Mouse (Mus musculus) bone marrow macrophage, adult 2 months (primary cell): ENCODE results near the gene Utp4. TPM values are rescaled to one million over a fixed set of nuclear protein-coding genes. Genes with fewer than 3 reads are reported as not detected.

Source experiments
- H3K27ac ChIP-seq: 2 replicates; pipeline ENCODE4 v1.5.1; 2012; ENCODE audit warnings: low read depth, low read length; ENCODE audit not compliant: insufficient read depth
- H3K4me1 ChIP-seq: 2 replicates; pipeline ENCODE4 v1.6.1; 2012; ENCODE audit warnings: low read length; ENCODE audit not compliant: control insufficient read depth, insufficient read depth
- H3K4me3 ChIP-seq: 2 replicates; pipeline ENCODE4 v1.5.1; 2012; ENCODE audit warnings: mild to moderate bottlenecking, low read length, moderate library complexity; ENCODE audit not compliant: insufficient read depth
- CTCF ChIP-seq: IDR thresholded peaks from 2 replicates; pipeline ENCODE4 v1.5.1; 2012; ENCODE audit warnings: low read depth, mild to moderate bottlenecking, low read length, moderate library complexity
- POLR2A ChIP-seq: IDR thresholded peaks from 2 replicates; pipeline ENCODE4 v1.6.1; 2012; ENCODE audit warnings: mild to moderate bottlenecking, low read depth, low read length, borderline replicate concordance
- polyA plus RNA-seq: library from polyadenylated mRNA; stranded (reverse); fragments of >200 nt; gene quantifications from 2 replicates; pipeline ENCODE4 v1.2.4, GENCODE M21; 2012; ENCODE audit not compliant: missing spikeins, insufficient read depth, insufficient read length

The Utp4 gene
- polyA plus RNA-seq, 1 experiment: 10.7 TPM

DNA sequence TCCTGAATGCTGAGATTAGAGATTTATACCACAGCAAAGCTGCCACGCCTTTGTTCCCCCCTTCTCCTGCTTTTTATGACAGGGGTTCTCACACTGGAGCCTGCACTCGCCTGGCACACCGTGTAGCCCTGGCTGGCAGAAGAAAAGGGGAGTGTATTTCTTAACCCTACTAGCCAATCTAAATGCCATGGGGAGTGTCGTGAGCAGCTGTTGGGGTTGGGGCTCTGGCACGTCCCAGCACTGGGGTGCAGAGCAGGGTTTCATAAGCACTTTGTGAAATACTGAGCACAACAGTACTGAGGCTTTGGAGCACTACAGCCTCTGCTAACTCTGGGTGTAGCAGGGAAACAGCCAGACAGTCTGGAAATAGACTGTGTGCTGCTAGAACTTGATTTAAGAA is 6.0 kb downstream of the Utp4 start:
- TF ChIP-seq CTCF: no peak
- TF ChIP-seq POLR2A: no peak
- Histone ChIP-seq H3K4me1 (peaks cover 23% of the 10 kb centered on the region), H3K27ac (no peak overlapping the region), H3K4me3 (no peak overlapping the region)

DNA sequence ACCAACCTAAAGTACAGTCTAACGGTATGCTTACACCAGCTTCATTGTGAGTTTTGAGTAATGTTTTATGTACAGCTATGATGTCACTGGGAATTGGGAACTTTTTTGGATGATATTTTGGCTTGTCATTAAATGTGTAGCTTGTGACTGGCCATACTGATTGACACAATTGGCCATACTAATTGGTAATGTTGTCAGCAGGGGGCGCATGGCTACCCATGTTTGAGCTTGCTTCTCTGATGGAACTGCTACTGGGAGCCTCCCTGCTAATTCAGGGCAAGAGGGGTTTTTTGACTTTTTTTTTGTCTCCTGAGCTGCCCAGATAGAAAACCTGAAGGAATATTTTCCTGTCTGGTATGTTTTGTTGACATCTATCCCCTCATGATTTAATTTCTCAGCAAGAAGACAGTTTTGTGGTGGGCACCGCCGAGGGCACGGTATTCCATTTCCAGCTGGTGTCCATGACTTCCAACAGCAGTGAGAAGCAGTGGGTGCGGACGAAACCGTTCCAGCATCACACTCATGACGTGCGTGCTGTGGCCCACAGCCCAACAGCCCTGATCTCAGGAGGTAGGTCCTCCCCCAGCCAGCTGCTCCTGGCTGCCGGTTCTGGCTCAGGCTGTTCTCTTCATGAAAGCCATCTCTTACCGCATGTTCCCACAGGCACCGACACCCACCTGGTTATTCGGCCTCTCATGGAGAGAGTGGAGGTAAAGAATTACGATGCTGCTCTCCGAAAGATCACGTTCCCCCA is 12.5 kb downstream of the Utp4 start:
- TF ChIP-seq POLR2A (no peak), CTCF (no peak)
- H3K4me1 ChIP-seq: peaks cover 22% of the 10 kb centered on the region
- no peak overlapping the region for H3K4me3 ChIP-seq

DNA sequence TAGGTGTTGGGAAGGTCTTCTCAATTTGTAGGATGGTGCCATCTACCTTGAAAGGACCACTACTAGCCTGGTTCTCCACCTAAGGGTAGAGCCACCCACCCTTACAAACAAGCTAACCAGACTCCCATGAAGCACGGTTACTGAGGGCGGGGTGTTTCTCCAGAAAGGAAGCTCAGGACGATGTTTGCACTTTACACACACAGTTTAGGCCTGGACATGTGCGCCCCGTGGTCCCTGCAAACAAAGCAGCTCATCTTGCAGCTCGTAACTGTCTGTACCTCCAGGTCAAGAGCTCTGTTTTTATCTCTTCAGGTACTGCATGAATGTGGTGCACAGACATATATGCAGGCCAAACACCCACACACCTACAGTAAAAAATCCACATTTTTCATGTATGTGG is 13.2 kb downstream of the Utp4 start:
- H3K4me3 ChIP-seq: no peak overlapping the region
- H3K4me1 ChIP-seq: peaks cover 16% of the 10 kb centered on the region
- no peak overlapping the region for H3K27ac ChIP-seq
- no peak for TF ChIP-seq POLR2A
- TF ChIP-seq CTCF: no peak

More for the DNA sequence above, 12.5 kb downstream of the Utp4 start:
- H3K27ac ChIP-seq: no peak overlapping the region

DNA sequence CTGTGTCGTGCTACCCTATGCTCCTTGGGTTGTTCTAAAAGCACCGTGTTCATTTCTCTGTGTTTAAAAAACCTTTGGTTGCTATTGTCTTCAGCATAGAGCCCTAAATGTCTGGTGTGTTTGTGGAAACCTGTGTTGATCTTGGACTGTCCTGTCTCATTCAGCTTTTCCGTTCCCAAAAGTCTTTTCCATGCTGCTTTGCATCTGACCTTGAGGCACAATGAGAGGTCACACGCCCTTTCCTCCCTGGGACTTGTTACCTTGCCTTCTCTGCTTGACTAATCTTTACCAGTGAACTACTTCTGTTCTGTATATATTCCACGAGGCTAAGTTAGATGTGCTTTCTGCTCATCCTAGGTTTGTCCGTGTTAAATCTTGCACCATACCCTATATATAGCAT is 14.0 kb downstream of the Utp4 start:
- H3K27ac ChIP-seq: no peak overlapping the region
- no peak for TF ChIP-seq CTCF
- no peak for TF ChIP-seq POLR2A
- no peak overlapping the region for H3K4me3 ChIP-seq
- peaks cover 9% of the 10 kb centered on the region for H3K4me1 ChIP-seq

DNA sequence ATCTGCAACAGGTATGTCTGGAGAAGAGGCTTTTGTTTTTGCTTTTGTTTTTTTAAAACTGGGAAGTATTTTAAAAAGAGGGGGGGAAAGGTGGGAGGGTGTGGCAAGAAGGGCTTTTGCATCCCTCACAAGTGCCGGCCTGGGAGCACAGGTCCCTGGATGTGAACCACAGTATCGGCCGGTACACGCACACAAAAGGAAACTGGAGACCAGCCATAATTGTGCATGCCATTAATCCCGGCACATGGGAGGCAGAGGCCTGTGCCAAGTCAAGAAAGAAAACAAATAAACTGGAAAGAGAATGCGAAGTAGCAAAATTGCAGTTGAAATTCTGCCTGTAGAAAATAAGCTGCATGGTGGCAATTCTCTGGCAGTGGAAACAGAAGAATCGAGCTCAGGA is 14.9 kb downstream of the Utp4 start:
- Histone ChIP-seq H3K4me1 (peaks cover 9% of the 10 kb centered on the region), H3K27ac (no peak overlapping the region), H3K4me3 (no peak overlapping the region)
- TF ChIP-seq POLR2A (no peak), CTCF (no peak)

DNA sequence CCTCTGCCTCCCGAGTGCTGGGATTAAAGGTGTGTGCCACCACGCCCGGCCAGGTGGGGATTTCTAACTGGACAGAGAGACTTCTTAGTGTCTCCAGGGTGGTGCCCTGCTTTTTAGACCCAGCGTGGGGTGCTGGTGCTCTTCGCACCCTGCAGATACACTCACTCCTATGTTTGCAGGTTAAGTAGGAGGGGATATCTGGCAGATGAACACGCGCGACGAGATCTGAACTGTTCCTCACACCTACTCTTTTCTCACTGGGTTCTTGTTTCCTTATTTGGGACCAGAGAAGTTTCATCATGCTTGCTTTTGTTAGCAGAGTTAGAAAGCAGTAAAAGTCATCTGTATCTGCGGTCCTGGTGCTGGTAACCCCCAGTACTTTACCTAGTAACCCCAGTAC is 20.2 kb downstream of the Utp4 start:
- H3K27ac ChIP-seq: no peak overlapping the region
- no peaks in the 10 kb centered on the region for H3K4me1 ChIP-seq
- TF ChIP-seq POLR2A (no peak), CTCF (no peak)
- H3K4me3 ChIP-seq: no peak overlapping the region

DNA sequence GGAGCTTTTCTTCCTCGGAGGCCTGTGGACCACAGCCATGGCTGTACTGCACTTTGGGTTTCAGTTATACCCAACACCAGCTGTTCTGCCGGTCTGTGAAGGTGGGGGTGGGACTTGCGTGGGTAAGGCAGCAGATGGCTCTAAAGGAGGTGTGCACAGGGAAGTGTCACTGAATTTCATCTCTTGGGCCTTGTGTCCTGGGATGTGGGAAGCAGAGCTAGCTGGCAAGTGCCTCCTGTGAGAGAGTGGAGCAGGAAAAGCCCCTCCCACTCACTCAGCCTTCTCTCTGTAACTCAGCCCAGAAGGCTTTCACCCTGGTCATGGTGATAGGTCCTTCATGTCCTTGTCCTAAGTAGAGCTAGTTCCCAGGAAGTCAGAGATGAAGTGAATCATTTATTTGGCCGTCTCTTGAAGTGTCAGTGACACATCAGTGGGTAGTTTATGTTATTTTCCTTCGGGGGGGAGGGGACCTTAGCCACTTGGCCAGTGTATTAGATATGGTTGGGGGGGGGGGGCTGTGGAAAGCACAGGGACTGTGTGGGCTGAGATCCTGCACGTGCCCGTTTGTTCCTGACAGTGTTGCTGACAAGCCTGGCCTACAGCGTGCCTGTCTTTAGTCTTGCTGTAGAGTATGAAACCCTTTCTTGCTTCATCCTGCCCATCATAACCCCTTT is 26.4 kb downstream of the Utp4 start:
- Histone ChIP-seq H3K4me3 (no peak overlapping the region), H3K27ac (no peak overlapping the region), H3K4me1 (no peaks in the 10 kb centered on the region)
- TF ChIP-seq POLR2A (no peak), CTCF (no peak)

DNA sequence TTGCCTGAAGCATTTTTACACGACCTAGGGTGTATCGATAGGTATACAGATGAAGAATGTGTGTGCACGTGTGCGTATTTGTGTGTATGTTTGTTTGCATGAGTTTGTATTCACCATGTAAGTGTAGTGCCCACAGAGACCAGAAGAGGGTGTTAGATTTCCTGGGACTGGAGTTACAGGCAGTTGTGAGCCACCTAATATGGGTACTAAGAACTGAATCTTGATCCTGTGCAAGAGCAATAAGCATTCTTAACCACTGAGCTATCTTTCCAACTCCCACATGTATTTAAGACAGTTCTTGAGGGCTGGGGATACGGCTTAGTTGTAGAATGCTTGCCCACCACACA is 26.9 kb downstream of the Utp4 start:
- no peak overlapping the region for H3K27ac ChIP-seq
- no peaks in the 10 kb centered on the region for H3K4me1 ChIP-seq
- TF ChIP-seq CTCF: no peak
- no peak for TF ChIP-seq POLR2A
- no peak overlapping the region for H3K4me3 ChIP-seq

DNA sequence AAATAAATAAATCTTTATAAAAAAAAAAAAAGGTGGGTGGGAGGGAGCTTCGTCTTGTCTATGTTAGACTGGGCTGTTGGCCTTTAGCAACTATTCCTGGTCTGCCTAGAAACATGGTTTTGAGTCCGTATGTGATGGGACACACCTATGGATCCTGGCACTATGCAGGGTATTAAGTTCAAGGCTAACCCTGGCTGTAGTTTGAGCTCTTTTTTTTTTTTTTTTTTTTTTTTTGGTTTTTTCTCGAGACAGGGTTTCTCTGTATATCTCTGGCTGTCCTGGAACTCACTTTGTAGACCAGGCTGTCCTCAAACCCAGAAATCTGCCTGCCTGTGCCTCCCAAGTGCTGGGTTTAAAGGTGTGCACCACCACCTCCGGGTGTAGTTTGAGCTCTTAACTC is 30.6 kb downstream of the Utp4 start:
- Histone ChIP-seq H3K4me1 (peaks cover 6% of the 10 kb centered on the region), H3K4me3 (no peak overlapping the region), H3K27ac (no peak overlapping the region)
- TF ChIP-seq POLR2A (no peak), CTCF (no peak)

DNA sequence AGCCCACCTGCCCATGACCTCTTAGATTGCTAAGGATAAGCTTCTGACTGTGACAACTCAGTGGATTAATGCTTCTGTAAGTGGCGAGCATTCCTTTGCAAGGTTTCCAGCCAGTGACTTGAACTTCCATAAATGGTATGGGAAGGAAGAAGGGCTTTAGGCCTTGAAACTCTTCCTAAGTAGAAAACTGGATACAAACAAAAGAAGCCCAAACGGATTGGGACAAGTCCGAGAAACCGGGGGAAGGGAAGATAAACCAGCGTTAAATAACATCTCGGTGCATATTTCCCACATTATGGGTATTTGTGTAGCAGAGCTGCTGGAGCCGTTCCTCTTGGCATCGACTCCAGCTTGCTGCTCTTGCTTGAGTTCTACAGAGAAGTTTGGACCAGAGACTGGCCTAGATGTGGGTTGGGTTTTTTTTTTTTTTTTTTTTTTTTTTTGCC is 31.5 kb downstream of the Utp4 start:
- H3K4me1 ChIP-seq: peaks cover 11% of the 10 kb centered on the region
- no peak overlapping the region for H3K4me3 ChIP-seq
- H3K27ac ChIP-seq: no peak overlapping the region
- no peak for TF ChIP-seq CTCF
- no peak for TF ChIP-seq POLR2A

DNA sequence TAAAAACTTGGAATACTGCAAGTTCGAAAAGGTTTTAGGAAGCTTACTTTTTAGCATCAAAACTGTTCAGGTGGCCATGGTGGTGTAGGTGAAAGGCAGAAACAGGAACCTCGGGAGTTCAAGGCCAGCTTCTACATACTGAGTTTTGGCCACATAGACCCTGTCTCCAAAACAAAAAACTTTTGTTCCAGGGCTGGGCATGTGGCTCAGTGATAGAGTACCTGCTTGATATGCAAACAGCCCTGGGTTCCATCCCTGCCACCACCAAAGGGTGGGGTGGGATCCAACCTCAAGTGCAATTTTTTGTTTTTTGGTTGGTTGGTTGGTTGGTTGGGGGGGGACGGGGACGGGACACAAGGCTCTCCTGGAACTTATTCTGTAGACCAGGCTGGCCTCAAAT is 32.0 kb downstream of the Utp4 start:
- Histone ChIP-seq H3K27ac (no peak overlapping the region), H3K4me3 (no peak overlapping the region), H3K4me1 (peaks cover 15% of the 10 kb centered on the region)
- TF ChIP-seq CTCF (no peak), POLR2A (no peak)
